Mouse (Mus musculus) liver, embryonic 11.5 days (tissue): ENCODE measurements around the gene Rasgef1c. TPM values are rescaled to one million over a fixed set of nuclear protein-coding genes. Genes with fewer than 3 reads are reported as not detected.

Experiments used
- ATAC-seq: fragments of 200-750 bp; cut with Nextera tagmentation; replicated peaks from 2 replicates; pipeline ENCODE4 v1.8.0; 2017; ENCODE audit warnings: moderate number of reproducible peaks, mild to moderate bottlenecking, moderate TSS enrichment, moderate library complexity; ENCODE audit not compliant: low FRiP score
- DNase-seq: peaks from one replicate; pipeline ENCODE4 v3.0.0-alpha.2; 2017; ENCODE audit warnings: low spot score
- H3K27ac ChIP-seq: fragments of 300-500 bp; sonication (generic); 2 replicates; pipeline ENCODE4 v1.5.1; 2014; ENCODE audit warnings: mild to moderate bottlenecking, low read depth, low read length, control low read depth
- H3K27me3 ChIP-seq: fragments of 300-500 bp; sonication (generic); replicated peaks from 2 replicates; pipeline ENCODE4 v1.6.1; 2014; ENCODE audit warnings: low read length, mixed read lengths; ENCODE audit not compliant: control insufficient read depth, insufficient read depth
- H3K36me3 ChIP-seq: fragments of 300-500 bp; sonication (generic); 2 replicates; pipeline ENCODE4 v1.6.1; 2014; ENCODE audit warnings: mild to moderate bottlenecking, low read length, moderate library complexity, mixed read lengths; ENCODE audit not compliant: control insufficient read depth, insufficient read depth
- H3K4me1 ChIP-seq: fragments of 300-500 bp; sonication (generic); replicated peaks from 2 replicates; pipeline ENCODE4 v1.6.1; 2014; ENCODE audit warnings: low read length, mixed read lengths; ENCODE audit not compliant: control insufficient read depth, insufficient read depth
- H3K4me2 ChIP-seq: fragments of 300-500 bp; sonication (generic); 2 replicates; pipeline ENCODE4 v1.6.1; 2014; ENCODE audit warnings: mild to moderate bottlenecking, control low read depth, moderate library complexity
- H3K4me3 ChIP-seq: fragments of 300-500 bp; sonication (generic); 2 replicates; pipeline ENCODE4 v1.5.1; 2014; ENCODE audit warnings: low read depth, low read length, control low read depth
- H3K9ac ChIP-seq: fragments of 300-500 bp; sonication (generic); 2 replicates; pipeline ENCODE4 v1.6.1; 2014; ENCODE audit warnings: low read depth, low read length, control low read depth
- H3K9me3 ChIP-seq: fragments of 300-500 bp; sonication (generic); 2 replicates; pipeline ENCODE4 v1.6.1; 2016; ENCODE audit warnings: low read length, inconsistent platforms, mixed read lengths; ENCODE audit not compliant: control insufficient read depth
- WGBS: fragments of 180-500 bp; shearing (Covaris S2); extraction: QIAGEN DNeasy Blood & Tissue Kit; methylation state at CpG from one replicate; pipeline ENCODE4 v1.1.7; 2014; 5-methylcytosine and 5-hydroxymethylcytosine counted together
- polyA plus RNA-seq: library from polyadenylated mRNA; unstranded; fragments of >200 nt; fragmentation: Nextera tagmentation; extraction: Ambion mirVana; gene quantifications from 2 replicates; pipeline ENCODE4 v1.2.1, GENCODE M21; 2014

Rasgef1c gene
- polyA plus RNA-seq, 1 experiment from 2014 or later, result not detected

- no peaks in the 10 kb centered on the region for H3K9me3 ChIP-seq
- no peaks in the 10 kb centered on the region for H3K27me3 ChIP-seq
- WGBS, result 88% methylated on average over 8 of the region's 8 CpGs
- H3K9ac ChIP-seq, result no peak overlapping the region
- peaks cover 9% of the 10 kb centered on the region; the same call in 1 of the 2 replicates for H3K4me1 ChIP-seq
- H3K4me2 ChIP-seq, result no peak overlapping the region
- H3K4me3 ChIP-seq, result no peak overlapping the region
- no peak overlapping the region for H3K27ac ChIP-seq
- peaks cover 21% of the 10 kb centered on the region; the same call in 1 of the 2 replicates for H3K36me3 ChIP-seq
- no peak for DNase-seq
- ATAC-seq, result no peak
Measured at GRCm38 (mm10) chr11:49876948-49877817, 24.5 kb upstream of the Rasgef1c start.

DNA sequence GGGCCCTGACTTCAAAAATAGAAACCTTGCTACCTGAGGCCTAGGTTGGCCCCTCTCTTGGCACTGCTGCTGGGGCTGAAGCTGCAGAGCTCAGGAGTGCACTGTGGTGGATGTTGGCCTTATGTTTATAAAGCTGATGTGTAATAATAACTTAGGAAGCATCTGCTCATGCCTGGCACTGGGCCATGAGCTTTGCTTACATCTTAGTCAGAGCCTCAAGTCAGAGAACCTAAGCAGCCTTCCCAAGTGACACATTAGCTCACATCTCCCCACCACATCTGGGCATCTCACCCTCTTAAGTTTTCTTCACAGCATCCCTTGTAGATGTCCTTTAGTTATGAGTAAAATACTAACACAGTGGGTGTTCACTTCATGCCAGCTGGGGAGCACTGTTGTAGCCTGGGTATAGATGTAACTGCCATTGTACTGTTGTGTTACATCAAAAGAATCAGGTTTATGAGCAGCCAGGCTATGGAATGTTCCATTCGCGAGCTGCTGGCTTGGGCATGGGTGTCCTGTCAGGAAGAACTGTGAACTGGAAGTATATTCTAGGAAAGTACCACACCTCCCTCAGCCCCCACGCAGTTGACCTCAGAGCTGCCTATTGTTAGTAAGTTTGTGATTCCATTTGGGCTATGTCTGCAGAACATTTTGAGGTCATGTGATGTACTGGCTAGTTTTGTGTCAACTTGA lies 21.5 kb upstream of the Rasgef1c start:
- H3K4me1 ChIP-seq, result no peaks in the 10 kb centered on the region
- no peak overlapping the region for H3K4me2 ChIP-seq
- H3K4me3 ChIP-seq, result no peak overlapping the region
- ATAC-seq (no peak), DNase-seq (no peak)
- 92% methylated on average over 3 of the region's 3 CpGs for WGBS
- H3K9me3 ChIP-seq, result no peaks in the 10 kb centered on the region
- H3K27me3 ChIP-seq, result no peaks in the 10 kb centered on the region
- peaks cover 9% of the 10 kb centered on the region; the same call in 1 of the 2 replicates for H3K36me3 ChIP-seq
- H3K9ac ChIP-seq, result no peak overlapping the region
- H3K27ac ChIP-seq, result no peak overlapping the region

DNA sequence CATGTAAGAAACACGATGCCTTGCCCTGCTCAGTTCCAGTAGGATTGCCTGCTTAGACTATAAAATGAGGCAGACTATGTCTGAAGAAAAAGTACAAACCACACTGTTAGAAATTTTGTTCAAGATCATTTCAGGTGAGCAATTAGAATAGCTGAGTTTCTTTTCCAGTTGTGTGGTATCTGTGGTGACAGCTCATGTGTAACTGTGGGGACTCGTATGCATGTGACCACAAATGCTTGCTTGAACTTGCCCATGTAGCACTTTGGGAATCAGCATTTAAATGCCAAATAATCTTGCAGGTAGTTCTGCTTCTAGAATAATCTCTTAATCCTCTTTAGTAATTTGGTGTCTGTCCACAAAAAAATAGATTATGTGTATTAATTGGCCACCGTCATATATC lies 18.2 kb upstream of the Rasgef1c start:
- Histone ChIP-seq H3K9me3 (no peaks in the 10 kb centered on the region), H3K27me3 (no peaks in the 10 kb centered on the region), H3K27ac (no peak overlapping the region), H3K36me3 (peaks cover 6% of the 10 kb centered on the region; the same call in 1 of the 2 replicates), H3K4me3 (no peak overlapping the region), H3K4me1 (no peaks in the 10 kb centered on the region), H3K4me2 (no peak overlapping the region), H3K9ac (no peak overlapping the region)
- ATAC-seq, result no peak
- DNase-seq, result no peak
- 96% methylated on average over 3 of the region's 3 CpGs for WGBS

DNA sequence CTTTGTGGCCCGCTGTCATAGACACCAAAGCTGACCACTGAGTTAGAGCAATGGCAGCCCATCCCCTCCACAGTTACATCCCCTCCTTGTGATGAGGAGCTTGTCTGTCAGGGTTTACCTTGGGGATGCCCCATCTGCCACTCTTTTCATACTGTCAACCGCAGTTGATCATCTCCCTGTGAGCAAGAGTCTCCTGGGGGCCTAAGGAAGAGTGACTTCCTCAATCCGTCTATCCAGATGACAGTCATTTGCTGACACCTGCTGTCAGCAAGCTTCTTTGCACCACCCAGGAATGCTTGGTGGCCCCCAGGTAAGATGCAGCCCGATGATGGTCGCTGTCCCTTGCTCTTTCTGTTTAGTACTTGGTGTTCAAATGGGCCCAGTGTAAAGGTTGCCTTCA lies 13.2 kb upstream of the Rasgef1c start:
- Histone ChIP-seq H3K4me1 (no peaks in the 10 kb centered on the region), H3K27ac (no peak overlapping the region), H3K27me3 (no peaks in the 10 kb centered on the region), H3K36me3 (no peaks in the 10 kb centered on the region; the same call in 1 of the 2 replicates), H3K9ac (no peak overlapping the region), H3K4me3 (no peak overlapping the region), H3K4me2 (no peak overlapping the region), H3K9me3 (no peaks in the 10 kb centered on the region)
- 80% methylated on average over 5 of the region's 5 CpGs for WGBS
- no peak for ATAC-seq
- DNase-seq, result no peak

- WGBS, result 80% methylated on average over 5 of the region's 5 CpGs
- no peak overlapping the region for H3K4me3 ChIP-seq
- no peak overlapping the region for H3K9ac ChIP-seq
- no peak overlapping the region for H3K4me2 ChIP-seq
- no peaks in the 10 kb centered on the region for H3K36me3 ChIP-seq
- DNase-seq (no peak), ATAC-seq (no peak)
- H3K27ac ChIP-seq, result no peak overlapping the region
- H3K27me3 ChIP-seq, result no peaks in the 10 kb centered on the region
- H3K4me1 ChIP-seq, result no peaks in the 10 kb centered on the region
- H3K9me3 ChIP-seq, result no peaks in the 10 kb centered on the region
Measured at GRCm38 (mm10) chr11:49891993-49892392, 9.6 kb upstream of the Rasgef1c start.

GRCm38 (mm10) chr11:49893806-49894205 lies 7.8 kb upstream of the Rasgef1c start:
- no peak overlapping the region for H3K27ac ChIP-seq
- peaks cover 3% of the 10 kb centered on the region for H3K27me3 ChIP-seq
- H3K4me3 ChIP-seq, result no peak overlapping the region
- ATAC-seq (no peak), DNase-seq (no peak)
- no peaks in the 10 kb centered on the region for H3K4me1 ChIP-seq
- H3K36me3 ChIP-seq, result no peaks in the 10 kb centered on the region
- no peak overlapping the region for H3K4me2 ChIP-seq
- H3K9ac ChIP-seq, result no peak overlapping the region
- 75% methylated on average over 11 of the region's 11 CpGs for WGBS
- H3K9me3 ChIP-seq, result no peaks in the 10 kb centered on the region

- no peaks in the 10 kb centered on the region for H3K4me1 ChIP-seq
- no peaks in the 10 kb centered on the region for H3K36me3 ChIP-seq
- H3K4me3 ChIP-seq, result no peak overlapping the region
- H3K27ac ChIP-seq, result no peak overlapping the region
- no peak overlapping the region for H3K4me2 ChIP-seq
- WGBS, result 29% methylated on average over 6 of the region's 6 CpGs
- H3K27me3 ChIP-seq, result peaks cover 22% of the 10 kb centered on the region
- DNase-seq (no peak), ATAC-seq (no peak)
- no peak overlapping the region for H3K9ac ChIP-seq
- no peaks in the 10 kb centered on the region for H3K9me3 ChIP-seq
Measured at GRCm38 (mm10) chr11:49895966-49896590, 5.6 kb upstream of the Rasgef1c start.

DNA sequence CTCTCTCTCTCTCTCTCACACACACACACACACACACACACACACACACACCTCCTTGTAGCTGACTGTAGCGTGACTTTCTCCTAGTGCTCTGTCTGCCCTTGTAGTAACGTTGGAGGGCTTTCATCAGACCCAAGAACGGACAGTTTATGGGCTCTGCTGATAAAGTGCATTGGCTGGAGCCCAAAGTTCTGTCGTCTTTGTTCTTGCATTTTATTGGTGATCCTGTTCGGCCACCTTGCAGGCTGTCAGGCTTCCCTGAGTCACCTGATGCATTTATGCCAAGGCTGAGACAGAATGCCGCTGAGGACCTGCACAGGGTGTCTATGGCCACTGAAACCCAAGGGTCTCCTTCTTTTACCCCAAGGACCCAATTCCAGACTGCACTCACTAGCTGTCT lies 1.6 kb upstream of the Rasgef1c start:
- H3K27me3 ChIP-seq, result peaks cover 45% of the 10 kb centered on the region
- no peak overlapping the region for H3K4me3 ChIP-seq
- no peak overlapping the region for H3K9ac ChIP-seq
- H3K4me2 ChIP-seq, result no peak overlapping the region
- H3K4me1 ChIP-seq, result peaks cover 7% of the 10 kb centered on the region
- H3K36me3 ChIP-seq, result no peaks in the 10 kb centered on the region
- no peak overlapping the region for H3K27ac ChIP-seq
- DNase-seq, result no peak
- 63% methylated on average over 6 of the region's 6 CpGs for WGBS
- no peaks in the 10 kb centered on the region for H3K9me3 ChIP-seq
- ATAC-seq, result no peak
